In genomic region chr4:83991195-83991594, GRCm38 (mm10) we compare ENCODE assay signal across 20 mouse cellular contexts.
DNase-seq lines count a peak whose midpoint lies in the region; ATAC-seq and TF ChIP-seq lines count a peak whose summit lies in the region.
"Had no signal": no experiment of that assay in that cellular context is flagged by ENCODE, and none has a peak within 500 bp of the region (broad histone marks: within the 10 kb centered on the region; RNA-seq: fewer than 3 reads in every experiment).

No protein-coding gene starts in this region.

- no peak for ATAC-seq in embryonic facial prominence, embryonic 15.5 days (ENCODE audit: insufficient number of reproducible peaks, low FRiP score, low TSS enrichment, low read depth)
- ATAC-seq in limb, embryonic 14.5 days (ENCODE audit: low FRiP score, low read depth): no peak
- ATAC-seq in hindbrain, embryonic 14.5 days (ENCODE audit: low FRiP score): no peak
- ATAC-seq: CD4-positive, CD25-positive, alpha-beta regulatory T cell, adult 4 months; forebrain, embryonic 16.5 days; intestine, embryonic 16.5 days; Patski had no signal

- H3K4me2 ChIP-seq in embryonic facial prominence, embryonic 15.5 days (replicated peaks): no peak overlapping the region
- H3K4me2 ChIP-seq in limb, embryonic 14.5 days (replicated peaks; ENCODE audit: low read depth, low read length, severe bottlenecking): no peak overlapping the region
- no peak overlapping the region for H3K4me2 ChIP-seq in hindbrain, embryonic 14.5 days (replicated peaks)
- H3K4me2 ChIP-seq: hindbrain, embryonic 13.5 days; midbrain, embryonic 11.5 days had no signal

- H3K27ac ChIP-seq in embryonic facial prominence, embryonic 15.5 days (replicated peaks): peak overlapping the region; percentile 45; the same call in 1 of the 2 replicates
- peak overlapping the region; percentile 46; the same call in 1 of the 2 replicates for H3K27ac ChIP-seq in limb, embryonic 14.5 days (replicated peaks; ENCODE audit: low read depth, low read length)
- H3K27ac ChIP-seq in hindbrain, embryonic 14.5 days: no peak overlapping the region
- H3K27ac ChIP-seq: hindbrain, embryonic 13.5 days had no signal

- H3K36me3 ChIP-seq in embryonic facial prominence, embryonic 15.5 days: no peaks in the 10 kb centered on the region
- no peaks in the 10 kb centered on the region for H3K36me3 ChIP-seq in limb, embryonic 14.5 days (ENCODE audit: control insufficient read depth, insufficient read depth, low read length)
- no peaks in the 10 kb centered on the region for H3K36me3 ChIP-seq in hindbrain, embryonic 14.5 days (replicated peaks; ENCODE audit: control insufficient read depth, insufficient read depth)
- H3K36me3 ChIP-seq: hindbrain, embryonic 13.5 days had no signal

- no peak overlapping the region for H3K9ac ChIP-seq in embryonic facial prominence, embryonic 15.5 days
- H3K9ac ChIP-seq in limb, embryonic 14.5 days (ENCODE audit: low read depth, low read length, severe bottlenecking): no peak overlapping the region
- no peak overlapping the region for H3K9ac ChIP-seq in hindbrain, embryonic 14.5 days
- H3K9ac ChIP-seq: hindbrain, embryonic 13.5 days had no signal

- peak; percentile 50 for DNase-seq in embryo, embryonic 10 days (ENCODE audit: low spot score)
- DNase-seq in embryo, embryonic 9.5 days (ENCODE audit: extremely low spot score): no peak
- DNase-seq in 416B (ENCODE audit: low read depth): peak; percentile 2
- no peak for DNase-seq in limb, embryonic 14.5 days (ENCODE audit: low spot score)
- no peak for DNase-seq in hindbrain, embryonic 14.5 days (ENCODE audit: low spot score)
- DNase-seq in thymus, postnatal 36 days: no peak
- no peak for DNase-seq in left cerebral cortex, postnatal 25 days (ENCODE audit: low spot score in 2 of 2)
- DNase-seq: adrenal gland, adult 8-10 months; cerebellum, adult 9-10 months; gastrocnemius, postnatal 25 days; lung, postnatal 4 days; thymus, postnatal 14 days had no signal

- H3K4me3 ChIP-seq in embryonic facial prominence, embryonic 15.5 days (replicated peaks): no peak overlapping the region
- no peak overlapping the region for H3K4me3 ChIP-seq in limb, embryonic 14.5 days (replicated peaks; ENCODE audit: low read length)
- H3K4me3 ChIP-seq in hindbrain, embryonic 14.5 days (replicated peaks; ENCODE audit: low read length): no peak overlapping the region
- H3K4me3 ChIP-seq: erythroblast, embryonic 14.5 days; hindbrain, embryonic 13.5 days had no signal

- peaks cover 41% of the 10 kb centered on the region for H3K4me1 ChIP-seq in embryonic facial prominence, embryonic 15.5 days
- peaks cover 44% of the 10 kb centered on the region for H3K4me1 ChIP-seq in limb, embryonic 14.5 days (ENCODE audit: control insufficient read depth, insufficient read depth, low read length)
- 0 out of 2 replicates have a peak, but pooled peaks cover 6% of the 10 kb centered on the region for H3K4me1 ChIP-seq in hindbrain, embryonic 14.5 days (replicated peaks; ENCODE audit: control insufficient read depth, insufficient read depth, low read length)

- no peaks in the 10 kb centered on the region for H3K27me3 ChIP-seq in embryonic facial prominence, embryonic 15.5 days
- H3K27me3 ChIP-seq in limb, embryonic 14.5 days (ENCODE audit: control insufficient read depth, insufficient read depth, low read length): no peaks in the 10 kb centered on the region
- H3K27me3 ChIP-seq in hindbrain, embryonic 14.5 days (ENCODE audit: control insufficient read depth, insufficient read depth, low read length): no peaks in the 10 kb centered on the region
- H3K27me3 ChIP-seq: hindbrain, embryonic 13.5 days; Patski had no signal

- TF ChIP-seq POLR2A in limb, embryonic 14.5 days (IDR thresholded peaks at IDR 0.05; ENCODE audit: borderline replicate concordance, extremely low read depth, insufficient read depth, insufficient read length): no peak

- intact Hi-C loops in left cerebral cortex, postnatal 25 days (cut with DNase I): no loop called here

- 30% methylated on average over 4 of the region's 4 CpGs for WGBS in embryonic facial prominence, embryonic 15.5 days
- WGBS in limb, embryonic 14.5 days: 41% methylated on average over 4 of the region's 4 CpGs
- WGBS in hindbrain, embryonic 14.5 days: 47% methylated on average over 4 of the region's 4 CpGs

- H3K9me3 ChIP-seq in embryonic facial prominence, embryonic 15.5 days (replicated peaks): no peaks in the 10 kb centered on the region
- no peaks in the 10 kb centered on the region for H3K9me3 ChIP-seq in limb, embryonic 14.5 days (ENCODE audit: control insufficient read depth, low read length)
- no peaks in the 10 kb centered on the region for H3K9me3 ChIP-seq in hindbrain, embryonic 14.5 days (ENCODE audit: control insufficient read depth, low read length)
- H3K9me3 ChIP-seq: hindbrain, embryonic 13.5 days had no signal

Comparison
In these comparisons a context has a peak if more than half of its experiments do, and no peak if none do; other contexts are left out.
1. DNase-seq: peak in embryo, embryonic 10 days (single experiment) and 416B (single experiment); none in embryo, embryonic 9.5 days (single experiment), limb, embryonic 14.5 days (single experiment), hindbrain, embryonic 14.5 days (single experiment), thymus, postnatal 36 days (0 of 2) and left cerebral cortex, postnatal 25 days (0 of 2).